ENCODE assay signal across 9 mouse cellular contexts in genomic region chr13:112909663-112910062, GRCm38 (mm10). TPM values are rescaled to one million over a fixed set of nuclear protein-coding genes. Genes with fewer than 3 reads are reported as not detected.
DNase-seq lines count a peak whose midpoint lies in the region; ATAC-seq lines count a peak whose summit lies in the region.
"Had no signal": no experiment of that assay in that cellular context is flagged by ENCODE, and none has a peak within 500 bp of the region (broad histone marks: within the 10 kb centered on the region; RNA-seq: fewer than 3 reads in every experiment).

No protein-coding gene starts in this region.

- H3K27me3 ChIP-seq in hindbrain, embryonic 10.5 days (ENCODE audit: insufficient read depth, poor library complexity, severe bottlenecking) = no peaks in the 10 kb centered on the region
- H3K27me3 ChIP-seq in hindbrain, embryonic 16.5 days (replicated peaks; ENCODE audit: control insufficient read depth, insufficient read depth, low read length) = no peaks in the 10 kb centered on the region
- no peaks in the 10 kb centered on the region for H3K27me3 ChIP-seq in neural tube, embryonic 11.5 days (ENCODE audit: control insufficient read depth, insufficient read depth, low read length)
- no peaks in the 10 kb centered on the region for H3K27me3 ChIP-seq in midbrain, embryonic 15.5 days (replicated peaks)
- H3K27me3 ChIP-seq: midbrain, embryonic 12.5 days had no signal

- no peak overlapping the region for H3K9ac ChIP-seq in hindbrain, embryonic 16.5 days (ENCODE audit: low read depth, low read length)
- no peak overlapping the region for H3K9ac ChIP-seq in neural tube, embryonic 11.5 days (ENCODE audit: low read length)
- no peak overlapping the region for H3K9ac ChIP-seq in midbrain, embryonic 15.5 days
- H3K9ac ChIP-seq: midbrain, embryonic 12.5 days had no signal

- H3K4me3 ChIP-seq in hindbrain, embryonic 10.5 days = no peak overlapping the region
- H3K4me3 ChIP-seq in hindbrain, embryonic 16.5 days (ENCODE audit: low read length) = no peak overlapping the region
- H3K4me3 ChIP-seq in neural tube, embryonic 11.5 days (ENCODE audit: low read depth, low read length) = no peak overlapping the region
- no peak overlapping the region for H3K4me3 ChIP-seq in midbrain, embryonic 15.5 days
- H3K4me3 ChIP-seq: midbrain, embryonic 12.5 days had no signal

- H3K27ac ChIP-seq in hindbrain, embryonic 10.5 days = no peak overlapping the region
- no peak overlapping the region for H3K27ac ChIP-seq in hindbrain, embryonic 16.5 days (ENCODE audit: low read depth, low read length)
- no peak overlapping the region for H3K27ac ChIP-seq in neural tube, embryonic 11.5 days (ENCODE audit: low read depth, low read length)
- H3K27ac ChIP-seq in midbrain, embryonic 15.5 days = no peak overlapping the region
- H3K27ac ChIP-seq: midbrain, embryonic 12.5 days had no signal

- H3K4me2 ChIP-seq in hindbrain, embryonic 16.5 days (ENCODE audit: low read length) = no peak overlapping the region
- no peak overlapping the region for H3K4me2 ChIP-seq in neural tube, embryonic 11.5 days (ENCODE audit: low read depth)
- no peak overlapping the region for H3K4me2 ChIP-seq in midbrain, embryonic 15.5 days
- H3K4me2 ChIP-seq: midbrain, embryonic 12.5 days had no signal

- H3K36me3 ChIP-seq in hindbrain, embryonic 10.5 days = peaks cover 86% of the 10 kb centered on the region
- peaks cover 12% of the 10 kb centered on the region for H3K36me3 ChIP-seq in hindbrain, embryonic 16.5 days (ENCODE audit: control insufficient read depth, insufficient read depth, low read length)
- no peaks in the 10 kb centered on the region; the same call in 1 of the 2 replicates for H3K36me3 ChIP-seq in neural tube, embryonic 11.5 days (ENCODE audit: control insufficient read depth, insufficient read depth, low read length)
- H3K36me3 ChIP-seq in midbrain, embryonic 15.5 days (replicated peaks) = peaks cover 19% of the 10 kb centered on the region; the same call in 1 of the 2 replicates

- H3K9me3 ChIP-seq in hindbrain, embryonic 10.5 days = no peaks in the 10 kb centered on the region
- no peaks in the 10 kb centered on the region for H3K9me3 ChIP-seq in hindbrain, embryonic 16.5 days (ENCODE audit: control insufficient read depth, low read length)
- no peaks in the 10 kb centered on the region for H3K9me3 ChIP-seq in neural tube, embryonic 11.5 days (ENCODE audit: control insufficient read depth, low read length)
- H3K9me3 ChIP-seq in midbrain, embryonic 15.5 days = no peaks in the 10 kb centered on the region
- H3K9me3 ChIP-seq: midbrain, embryonic 12.5 days had no signal

- DNase-seq in hindbrain, embryonic 10.5 days (ENCODE audit: low spot score) = peak; percentile 35
- peak; percentile 67 for DNase-seq in 3T3-L1 (ENCODE audit: low read depth, low spot score)
- DNase-seq in CD4-positive, CD25-positive, alpha-beta regulatory T cell, adult 2 months (ENCODE audit: low read depth, low spot score) = peak; percentile 72
- peak; percentile 52 for DNase-seq in c-Kit-positive CD71-positive TER-119-positive erythroid progenitor cells, embryonic 14.5 days (ENCODE audit: low spot score)
- DNase-seq in kidney, postnatal 10 days = peak; percentile 64
- DNase-seq in neural tube, embryonic 11.5 days (ENCODE audit: low spot score) = peak; percentile 50

- H3K4me1 ChIP-seq in hindbrain, embryonic 10.5 days (replicated peaks) = no peaks in the 10 kb centered on the region
- no peaks in the 10 kb centered on the region for H3K4me1 ChIP-seq in hindbrain, embryonic 16.5 days (ENCODE audit: control insufficient read depth, insufficient read depth, low read depth, low read length)
- no peaks in the 10 kb centered on the region for H3K4me1 ChIP-seq in neural tube, embryonic 11.5 days (ENCODE audit: control insufficient read depth, insufficient read depth, low read length)
- H3K4me1 ChIP-seq in midbrain, embryonic 15.5 days = no peaks in the 10 kb centered on the region
- H3K4me1 ChIP-seq: midbrain, embryonic 12.5 days had no signal

- WGBS in hindbrain, embryonic 10.5 days = 84% methylated on average over 4 of the region's 4 CpGs
- 77% methylated on average over 4 of the region's 4 CpGs for WGBS in hindbrain, embryonic 16.5 days
- WGBS in neural tube, embryonic 11.5 days = 75% methylated on average over 4 of the region's 4 CpGs
- WGBS in midbrain, embryonic 15.5 days = 65% methylated on average over 4 of the region's 4 CpGs

- ATAC-seq in hindbrain, embryonic 16.5 days = no peak
- no peak for ATAC-seq in neural tube, embryonic 11.5 days (ENCODE audit: insufficient read depth, low FRiP score, low TSS enrichment)
- ATAC-seq in midbrain, embryonic 15.5 days (replicated peaks) = no peak

RNA-seq across cellular contexts. Expression of gene Mtrex, which starts 17.5 kb away (rescaled TPM):
- polyA plus RNA-seq in hindbrain, embryonic 10.5 days (2016; fragmentation: Nextera tagmentation; extraction: Ambion mirVana) = 70.5 and 89.0 TPM in 2 replicates
- polyA plus RNA-seq in hindbrain, embryonic 16.5 days (2015; fragmentation: Nextera tagmentation; extraction: Ambion mirVana) = 49.0 and 61.1 TPM in 2 replicates
- polyA plus RNA-seq in neural tube, embryonic 11.5 days (2014; fragmentation: Nextera tagmentation; extraction: Ambion mirVana) = 105 TPM in 2 replicates
- 58.6 and 62.2 TPM in 2 replicates for polyA plus RNA-seq in midbrain, embryonic 15.5 days (2015; fragmentation: Nextera tagmentation; extraction: Ambion mirVana)

RNA-seq across cellular contexts. Expression of gene Dhx29, which starts 17.6 kb away (rescaled TPM):
- polyA plus RNA-seq in hindbrain, embryonic 10.5 days (2016; fragmentation: Nextera tagmentation; extraction: Ambion mirVana) = 26.3 and 32.8 TPM in 2 replicates
- polyA plus RNA-seq in hindbrain, embryonic 16.5 days (2015; fragmentation: Nextera tagmentation; extraction: Ambion mirVana) = 23.9 and 36.8 TPM in 2 replicates
- 31.9 and 32.7 TPM in 2 replicates for polyA plus RNA-seq in neural tube, embryonic 11.5 days (2014; fragmentation: Nextera tagmentation; extraction: Ambion mirVana)
- 35.0 and 35.8 TPM in 2 replicates for polyA plus RNA-seq in midbrain, embryonic 15.5 days (2015; fragmentation: Nextera tagmentation; extraction: Ambion mirVana)
